Mouse (Mus musculus) forelimb bud, embryonic 11.5 days (tissue): ENCODE data around the gene Spag6.
A peak's percentile ranks its signal among the peaks of the same experiment; 100 is the strongest.

Experiments
- DNase-seq: peaks from one replicate; pipeline ENCODE4 v3.0.0-alpha.2; 2012; ENCODE audit warnings: low read depth, low spot score

The Spag6 gene

GRCm38 (mm10) chr2:18734394-18735127 lies 40.7 kb downstream of the Spag6 start:
- DNase-seq: no peak

- no peak for DNase-seq
Measured at GRCm38 (mm10) chr2:18737040-18737439, 43.2 kb downstream of the Spag6 start.

- DNase-seq: no peak
Measured at GRCm38 (mm10) chr2:18739216-18739615, 45.4 kb downstream of the Spag6 start.

GRCm38 (mm10) chr2:18756144-18756543 lies 62.3 kb downstream of the Spag6 start:
- no peak for DNase-seq

GRCm38 (mm10) chr2:18764846-18765245 lies 71.0 kb downstream of the Spag6 start:
- no peak for DNase-seq

GRCm38 (mm10) chr2:18765481-18766249 lies 71.8 kb downstream of the Spag6 start:
- DNase-seq: no peak

- peak; percentile 14 for DNase-seq
Measured at GRCm38 (mm10) chr2:18766441-18766820, 72.6 kb downstream of the Spag6 start.

GRCm38 (mm10) chr2:18766821-18767541 lies 73.1 kb downstream of the Spag6 start:
- DNase-seq: peak; percentile 79

- no peak for DNase-seq
Measured at GRCm38 (mm10) chr2:18768414-18768813, 74.6 kb downstream of the Spag6 start.

GRCm38 (mm10) chr2:18772413-18772812 lies 78.6 kb downstream of the Spag6 start:
- DNase-seq: no peak

GRCm38 (mm10) chr2:18774326-18774725 lies 80.5 kb downstream of the Spag6 start:
- DNase-seq: no peak

- DNase-seq: peak; percentile 89
Measured at GRCm38 (mm10) chr2:18778220-18778619, 84.4 kb downstream of the Spag6 start.

GRCm38 (mm10) chr2:18779830-18780229 lies 86.0 kb downstream of the Spag6 start:
- no peak for DNase-seq

- DNase-seq: no peak
Measured at GRCm38 (mm10) chr2:18781296-18781695, 87.5 kb downstream of the Spag6 start.

- DNase-seq: no peak
Measured at GRCm38 (mm10) chr2:18794261-18794660, 100.4 kb downstream of the Spag6 start.

GRCm38 (mm10) chr2:18797776-18798175 lies 103.9 kb downstream of the Spag6 start:
- DNase-seq: no peak

GRCm38 (mm10) chr2:18799265-18799965 lies 105.6 kb downstream of the Spag6 start:
- DNase-seq: peak; percentile 17
